Mouse (Mus musculus) forebrain, embryonic 14.5 days (tissue): ENCODE results near the gene Pcdh7. TPM values are rescaled to one million over a fixed set of nuclear protein-coding genes. Genes with fewer than 3 reads are reported as not detected.

Experiments used
- ATAC-seq: fragments of 200-750 bp; cut with Nextera tagmentation; 2 replicates; pipeline ENCODE4 v1.8.0; 2017; ENCODE audit warnings: mild to moderate bottlenecking, moderate library complexity
- DNase-seq: peaks from one replicate; pipeline ENCODE4 v3.0.0-alpha.2; 2015; ENCODE audit warnings: low spot score
- H3K27ac ChIP-seq: fragments of 300-500 bp; sonication (generic); 2 replicates; pipeline ENCODE4 v1.5.1; 2014; ENCODE audit warnings: low read depth, mild to moderate bottlenecking, control low read depth, low read length, moderate library complexity
- H3K27me3 ChIP-seq: fragments of 300-500 bp; sonication (generic); replicated peaks from 2 replicates; pipeline ENCODE4 v1.6.1; 2014; ENCODE audit warnings: low read length, control low read depth, mixed read lengths; ENCODE audit not compliant: control insufficient read depth, insufficient read depth
- H3K36me3 ChIP-seq: fragments of 300-500 bp; sonication (generic); 2 replicates; pipeline ENCODE4 v1.6.1; 2014; ENCODE audit warnings: low read length, control low read depth; ENCODE audit not compliant: control insufficient read depth, insufficient read depth
- H3K4me1 ChIP-seq: fragments of 300-500 bp; sonication (generic); 2 replicates; pipeline ENCODE4 v1.6.1; 2014; ENCODE audit warnings: antibody characterized with exemption, low read length, control low read depth; ENCODE audit not compliant: control insufficient read depth, insufficient read depth
- H3K4me2 ChIP-seq: fragments of 300-500 bp; sonication (generic); 2 replicates; pipeline ENCODE4 v1.6.1; 2014; ENCODE audit warnings: mild to moderate bottlenecking, control low read depth, low read length
- H3K4me3 ChIP-seq: fragments of 300-500 bp; sonication (generic); 2 replicates; pipeline ENCODE4 v1.5.1; 2014; ENCODE audit warnings: low read depth, low read length, control low read depth
- H3K9ac ChIP-seq: fragments of 300-500 bp; sonication (generic); 2 replicates; pipeline ENCODE4 v1.6.1; 2014; ENCODE audit warnings: mild to moderate bottlenecking, low read length, control low read depth, moderate library complexity
- H3K9me3 ChIP-seq: fragments of 300-500 bp; sonication (generic); replicated peaks from 2 replicates; pipeline ENCODE4 v1.6.1; 2016; ENCODE audit warnings: low read length, control low read depth, mixed read lengths; ENCODE audit not compliant: control insufficient read depth
- WGBS: fragments of 180-500 bp; shearing (Covaris S2); extraction: QIAGEN DNeasy Blood & Tissue Kit; methylation state at CpG from one replicate; pipeline ENCODE4 v1.1.7; 2014; 5-methylcytosine and 5-hydroxymethylcytosine counted together
- polyA plus RNA-seq: library from polyadenylated mRNA; unstranded; fragments of >200 nt; fragmentation: Nextera tagmentation; extraction: Ambion mirVana; gene quantifications from 2 replicates; pipeline ENCODE4 v1.2.1, GENCODE M21; 2014

Pcdh7 gene
- polyA plus RNA-seq, 1 experiment from 2014 or later = 8.3 TPM

- Histone ChIP-seq H3K36me3 (no peaks in the 10 kb centered on the region), H3K4me1 (no peaks in the 10 kb centered on the region), H3K4me2 (no peak overlapping the region), H3K4me3 (no peak overlapping the region), H3K9me3 (no peaks in the 10 kb centered on the region), H3K9ac (no peak overlapping the region), H3K27ac (no peak overlapping the region), H3K27me3 (no peaks in the 10 kb centered on the region)
- ATAC-seq = no peak
- DNase-seq = no peak
- WGBS = 40% methylated on average over 3 of the region's 3 CpGs
Measured at GRCm38 (mm10) chr5:57778093-57778492, 60.3 kb downstream of the Pcdh7 start.

- Histone ChIP-seq H3K36me3 (no peaks in the 10 kb centered on the region), H3K4me3 (no peak overlapping the region), H3K4me1 (no peaks in the 10 kb centered on the region), H3K4me2 (no peak overlapping the region), H3K27ac (no peak overlapping the region), H3K9ac (no peak overlapping the region), H3K27me3 (no peaks in the 10 kb centered on the region), H3K9me3 (no peaks in the 10 kb centered on the region)
- no peak for ATAC-seq
- no peak for DNase-seq
Measured at GRCm38 (mm10) chr5:57779951-57780350, 62.2 kb downstream of the Pcdh7 start.

- WGBS = 91% methylated on average over 4 of the region's 4 CpGs
- Histone ChIP-seq H3K9me3 (no peaks in the 10 kb centered on the region), H3K4me2 (no peak overlapping the region), H3K27me3 (no peaks in the 10 kb centered on the region), H3K4me1 (no peaks in the 10 kb centered on the region; the same call in 1 of the 2 replicates), H3K9ac (no peak overlapping the region), H3K27ac (no peak overlapping the region), H3K36me3 (no peaks in the 10 kb centered on the region), H3K4me3 (no peak overlapping the region)
- ATAC-seq (no peak), DNase-seq (no peak)
Measured at GRCm38 (mm10) chr5:57780574-57780973, 62.8 kb downstream of the Pcdh7 start.

- Histone ChIP-seq H3K9me3 (no peaks in the 10 kb centered on the region), H3K4me3 (no peak overlapping the region), H3K4me1 (no peaks in the 10 kb centered on the region; the same call in 1 of the 2 replicates), H3K36me3 (no peaks in the 10 kb centered on the region), H3K27ac (no peak overlapping the region), H3K4me2 (no peak overlapping the region), H3K9ac (no peak overlapping the region), H3K27me3 (no peaks in the 10 kb centered on the region)
- 86% methylated on average over 5 of the region's 5 CpGs for WGBS
- DNase-seq = no peak
- ATAC-seq = no peak
Measured at GRCm38 (mm10) chr5:57781950-57782349, 64.2 kb downstream of the Pcdh7 start.

- Histone ChIP-seq H3K9me3 (no peaks in the 10 kb centered on the region), H3K27me3 (no peaks in the 10 kb centered on the region), H3K4me1 (no peaks in the 10 kb centered on the region; the same call in 1 of the 2 replicates), H3K4me3 (no peak overlapping the region), H3K4me2 (no peak overlapping the region), H3K9ac (no peak overlapping the region), H3K36me3 (no peaks in the 10 kb centered on the region), H3K27ac (no peak overlapping the region)
- no peak for DNase-seq
- no peak for ATAC-seq
- 66% methylated on average over 3 of the region's 3 CpGs for WGBS
Measured at GRCm38 (mm10) chr5:57782546-57782945, 64.8 kb downstream of the Pcdh7 start.

- Histone ChIP-seq H3K27ac (no peak overlapping the region), H3K36me3 (no peaks in the 10 kb centered on the region), H3K9ac (no peak overlapping the region), H3K9me3 (no peaks in the 10 kb centered on the region), H3K4me3 (no peak overlapping the region), H3K4me1 (no peaks in the 10 kb centered on the region; the same call in 1 of the 2 replicates), H3K4me2 (no peak overlapping the region), H3K27me3 (no peaks in the 10 kb centered on the region)
- DNase-seq = no peak
- 67% methylated on average over 4 of the region's 4 CpGs for WGBS
- no peak for ATAC-seq
Measured at GRCm38 (mm10) chr5:57788775-57789509, 71.2 kb downstream of the Pcdh7 start.

- Histone ChIP-seq H3K27ac (no peak overlapping the region), H3K9me3 (no peaks in the 10 kb centered on the region), H3K4me3 (no peak overlapping the region), H3K9ac (no peak overlapping the region), H3K4me2 (no peak overlapping the region), H3K36me3 (no peaks in the 10 kb centered on the region), H3K27me3 (no peaks in the 10 kb centered on the region), H3K4me1 (no peaks in the 10 kb centered on the region)
- no peak for DNase-seq
- no peak for ATAC-seq
Measured at GRCm38 (mm10) chr5:57796337-57796736, 78.6 kb downstream of the Pcdh7 start.

GRCm38 (mm10) chr5:57797951-57798670, 80.3 kb downstream of the Pcdh7 start:
- Histone ChIP-seq H3K27ac (no peak overlapping the region), H3K4me3 (no peak overlapping the region), H3K4me2 (no peak overlapping the region), H3K4me1 (no peaks in the 10 kb centered on the region), H3K9ac (no peak overlapping the region), H3K36me3 (no peaks in the 10 kb centered on the region), H3K27me3 (no peaks in the 10 kb centered on the region), H3K9me3 (no peaks in the 10 kb centered on the region)
- WGBS = 84% methylated on average over 7 of the region's 7 CpGs
- ATAC-seq (no peak), DNase-seq (no peak)

- Histone ChIP-seq H3K4me2 (no peak overlapping the region), H3K4me1 (no peaks in the 10 kb centered on the region), H3K9ac (no peak overlapping the region), H3K36me3 (no peaks in the 10 kb centered on the region), H3K4me3 (no peak overlapping the region), H3K27me3 (no peaks in the 10 kb centered on the region), H3K27ac (no peak overlapping the region), H3K9me3 (no peaks in the 10 kb centered on the region)
- ATAC-seq (no peak), DNase-seq (no peak)
- 88% methylated on average over 3 of the region's 3 CpGs for WGBS
Measured at GRCm38 (mm10) chr5:57803108-57803507, 85.3 kb downstream of the Pcdh7 start.
